Mouse (Mus musculus): Measurements from ENCODE around the gene Fbxl2.

DNA sequence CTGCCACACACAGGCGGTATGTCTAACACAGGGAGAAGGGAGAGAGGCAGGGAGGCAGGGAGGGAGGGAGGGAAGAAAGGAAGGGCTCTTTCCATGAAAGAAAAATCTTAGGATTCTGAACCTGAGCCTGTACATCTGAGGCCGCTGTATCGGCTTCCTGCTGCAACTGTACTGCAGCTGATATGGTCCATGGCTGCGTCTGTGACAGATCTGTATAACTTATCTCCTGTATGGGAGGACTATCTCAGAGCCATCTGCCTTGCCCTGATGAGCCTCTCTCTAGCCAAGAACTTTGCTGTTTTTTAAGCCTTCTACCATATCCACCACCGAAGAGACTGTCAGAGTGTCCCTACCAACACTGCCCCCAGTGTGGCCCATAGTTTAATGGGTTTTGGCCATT, 130.2 kb downstream of the Fbxl2 start:
- TF ChIP-seq CTCF (IDR thresholded peaks at IDR 0.05; ENCODE audit: extremely low read depth, insufficient read depth, insufficient read length, insufficient replicate concordance) (no peak), POLR2A (IDR thresholded peaks at IDR 0.05; ENCODE audit: low read depth, low read length) (no peak)
